Mouse (Mus musculus) MEL (cell line): ENCODE results near the gene Opcml. TPM values are rescaled to one million over a fixed set of nuclear protein-coding genes. Genes with fewer than 3 reads are reported as not detected.

Experiments used
- DNase-seq: peaks from one replicate; pipeline ENCODE4 v3.0.0; 2011; ENCODE audit warnings: low read depth, low spot score
- H3K27ac ChIP-seq: 2 replicates; pipeline ENCODE4 v1.5.1; 2012; ENCODE audit warnings: low read depth, mild to moderate bottlenecking, control low read depth, low read length, moderate library complexity; ENCODE audit not compliant: control insufficient read depth
- H3K27me3 ChIP-seq, 2 experiments: fragments of 150-350 bp in 1 of 2; sonication (generic) in 1 of 2; 2 replicates each; pipeline ENCODE4 v1.6.1; 2012; ENCODE audit warnings: low read length in 2 of 2, mild to moderate bottlenecking in 2 of 2, improper control_type of control experiment in 1 of 2, moderate library complexity in 1 of 2; ENCODE audit not compliant: insufficient read depth in 2 of 2, control insufficient read depth in 1 of 2
- H3K36me3 ChIP-seq, 2 experiments: 2 replicates each; pipeline ENCODE4 v1.6.1; 2012 to 2014; ENCODE audit warnings: low read length in 2 of 2, improper control_type of control experiment in 1 of 2, inconsistent platforms in 1 of 2, mild to moderate bottlenecking in 1 of 2; ENCODE audit not compliant: insufficient read depth in 2 of 2, control insufficient read depth in 1 of 2
- H3K4me1 ChIP-seq, 2 experiments: fragments of 150-350 bp in 1 of 2; sonication (generic) in 1 of 2; 2 replicates each; pipeline ENCODE4 v1.6.1; 2012; ENCODE audit warnings: low read length in 2 of 2, improper control_type of control experiment in 1 of 2, mild to moderate bottlenecking in 1 of 2; ENCODE audit not compliant: insufficient read depth in 2 of 2, control insufficient read depth in 1 of 2
- H3K4me3 ChIP-seq, 2 experiments: fragments of 150-350 bp in 1 of 2; sonication (generic) in 1 of 2; 2 replicates each; pipeline ENCODE4 v1.5.1; 2012; ENCODE audit warnings: low read depth in 2 of 2, low read length in 2 of 2, mild to moderate bottlenecking in 2 of 2, moderate library complexity in 2 of 2, control low read depth in 1 of 2, improper control_type of control experiment in 1 of 2; ENCODE audit not compliant: control insufficient read depth in 1 of 2, insufficient read depth in 1 of 2
- H3K79me2 ChIP-seq: 2 replicates; pipeline ENCODE4 v1.6.1; 2012; ENCODE audit warnings: mild to moderate bottlenecking, low read length, moderate library complexity; ENCODE audit not compliant: control insufficient read depth, poor library complexity, insufficient read depth
- H3K9ac ChIP-seq: 2 replicates; pipeline ENCODE4 v1.6.1; 2012; ENCODE audit warnings: low read depth, mild to moderate bottlenecking, control low read depth, low read length, moderate library complexity; ENCODE audit not compliant: control insufficient read depth, poor library complexity, severe bottlenecking
- H3K9me3 ChIP-seq: fragments of 150-350 bp; sonication (generic); replicated peaks from 2 replicates; pipeline ENCODE4 v1.6.1; 2012; ENCODE audit warnings: mild to moderate bottlenecking, low read length, improper control_type of control experiment, moderate library complexity; ENCODE audit not compliant: insufficient read depth
- CHD1 ChIP-seq: IDR thresholded peaks from 2 replicates; pipeline ENCODE4 v1.6.1; 2012; ENCODE audit warnings: low read depth, mild to moderate bottlenecking, inconsistent platforms, low read length, improper control_type of control experiment
- E2F4 ChIP-seq: IDR thresholded peaks from 2 replicates; pipeline ENCODE4 v1.6.1; 2011; ENCODE audit warnings: low read depth, low read length, improper control_type of control experiment, borderline replicate concordance
- EP300 ChIP-seq, 2 experiments: IDR thresholded peaks; 2 replicates each; pipeline ENCODE4 v1.6.1; 2011; ENCODE audit warnings: improper control_type of control experiment in 2 of 2, low read length in 2 of 2, low read depth in 1 of 2, mild to moderate bottlenecking in 1 of 2
- GABPA ChIP-seq: IDR thresholded peaks from 2 replicates; pipeline ENCODE4 v1.6.1; 2012; ENCODE audit warnings: low read depth, mild to moderate bottlenecking, inconsistent platforms, low read length, improper control_type of control experiment, moderate library complexity
- MAZ ChIP-seq: IDR thresholded peaks from 2 replicates; pipeline ENCODE4 v1.6.1; 2012; ENCODE audit warnings: low read depth, mild to moderate bottlenecking, inconsistent platforms, low read length, improper control_type of control experiment
- POLR2A ChIP-seq, 2 experiments: IDR thresholded peaks; 2 replicates each; pipeline ENCODE4 v1.6.1; 2011 to 2012; ENCODE audit warnings: low read length in 2 of 2, mild to moderate bottlenecking in 2 of 2, control low read depth in 1 of 2, improper control_type of control experiment in 1 of 2, low read depth in 1 of 2, moderate library complexity in 1 of 2; ENCODE audit not compliant: control insufficient read depth in 1 of 2, insufficient read depth in 1 of 2, poor library complexity in 1 of 2
- SMC3 ChIP-seq: IDR thresholded peaks from 2 replicates; pipeline ENCODE4 v1.6.1; 2011; ENCODE audit warnings: low read depth, low read length, improper control_type of control experiment
- TBP ChIP-seq: IDR thresholded peaks from 2 replicates; pipeline ENCODE4 v1.8.0; 2011; ENCODE audit warnings: low read depth, low read length, improper control_type of control experiment
- polyA plus RNA-seq, 2 experiments: library from polyadenylated mRNA; stranded (reverse) in 1 of 2; unstranded in 1 of 2; fragments of >175 nt in 1 of 2; fragments of >200 nt in 1 of 2; gene quantifications; 2 replicates each; pipeline versions ENCODE4 v1.2.1 to v1.2.4; 2012; ENCODE audit warnings: low replicate concordance in 2 of 2, low read depth in 1 of 2; ENCODE audit not compliant: insufficient read length in 2 of 2, insufficient read depth in 1 of 2, missing spikeins in 1 of 2
- total RNA-seq: library from RNA; depleted of rRNA; stranded (reverse); fragments of 300-350 nt; gene quantifications from 2 replicates; pipeline ENCODE4 v1.2.3, GENCODE M21; 2012

Gene Opcml
- total and polyA plus RNA-seq, 3 experiments = not detected

DNA sequence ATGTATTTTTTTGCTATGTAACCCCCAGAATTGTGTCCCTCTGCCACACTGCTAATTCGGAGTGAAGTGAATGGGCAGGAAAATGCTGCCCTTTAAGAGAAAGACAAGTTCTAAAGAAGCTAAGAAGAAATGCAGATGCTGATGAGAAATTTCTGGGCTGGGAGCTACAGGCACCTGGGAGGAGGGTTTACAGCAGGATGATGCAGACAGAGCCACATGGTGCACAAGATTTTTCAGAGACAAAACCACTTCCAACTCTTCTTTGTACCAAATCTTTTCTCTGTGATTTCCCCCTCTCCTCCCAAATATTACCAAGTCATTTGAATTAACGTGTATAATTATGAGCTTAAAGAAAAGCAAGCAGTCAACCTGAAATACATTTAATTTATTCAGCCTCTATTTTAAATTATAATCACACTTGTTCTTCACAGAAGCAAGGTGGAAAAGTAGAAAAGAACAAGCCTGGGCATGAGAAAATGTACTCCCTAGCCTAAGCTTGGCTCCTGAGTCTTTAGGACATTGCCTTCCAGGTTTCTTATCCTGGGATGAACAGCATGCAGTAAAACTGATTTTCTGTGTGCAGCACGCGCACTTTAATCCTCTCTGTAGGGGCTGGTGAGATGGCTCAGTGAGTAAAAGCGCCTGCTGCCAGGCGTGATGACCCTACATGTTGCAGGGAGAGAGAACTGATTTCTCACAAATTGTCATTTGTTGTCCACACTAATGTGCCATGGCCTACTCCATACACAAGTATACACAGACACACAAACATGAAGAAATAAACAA is 890.9 kb downstream of the Opcml start:
- Histone ChIP-seq H3K36me3 (no peaks in the 10 kb centered on the region), H3K27ac (no peak overlapping the region), H3K9me3 (no peaks in the 10 kb centered on the region), H3K4me1 (no peaks in the 10 kb centered on the region), H3K27me3 (no peaks in the 10 kb centered on the region), H3K9ac (no peak overlapping the region), H3K79me2 (no peaks in the 10 kb centered on the region), H3K4me3 (no peak overlapping the region)
- TF ChIP-seq TBP (no peak), EP300 (IDR thresholded peaks at IDR 0.05; ENCODE audit: low read depth in 1 of 2, low read length in 2 of 2) (no peak), CHD1 (no peak), E2F4 (no peak)
- no peak for DNase-seq

- Histone ChIP-seq H3K4me3 (no peak overlapping the region), H3K27ac (no peak overlapping the region), H3K9ac (no peak overlapping the region), H3K79me2 (no peaks in the 10 kb centered on the region), H3K4me1 (no peaks in the 10 kb centered on the region), H3K27me3 (no peaks in the 10 kb centered on the region), H3K9me3 (no peaks in the 10 kb centered on the region), H3K36me3 (no peaks in the 10 kb centered on the region)
- DNase-seq = no peak
- no peak for TF ChIP-seq SMC3
Observed at GRCm38 (mm10) chr9:28683951-28684470, 893.4 kb downstream of the Opcml start.

- H3K27ac ChIP-seq = no peak overlapping the region
- no peak for DNase-seq
- TF ChIP-seq GABPA = no peak
- no peak for TF ChIP-seq POLR2A (IDR thresholded peaks at IDR 0.05; ENCODE audit: control insufficient read depth in 1 of 2, insufficient read depth in 1 of 2, low read depth in 1 of 2, low read length in 2 of 2, poor library complexity in 1 of 2)
- TF ChIP-seq MAZ = no peak
- no peaks in the 10 kb centered on the region for H3K36me3 ChIP-seq
- H3K4me1 ChIP-seq = no peaks in the 10 kb centered on the region
- no peaks in the 10 kb centered on the region for H3K79me2 ChIP-seq
- no peaks in the 10 kb centered on the region for H3K9me3 ChIP-seq
- H3K4me3 ChIP-seq = no peak overlapping the region
- no peak overlapping the region for H3K9ac ChIP-seq
- no peaks in the 10 kb centered on the region for H3K27me3 ChIP-seq
Observed at GRCm38 (mm10) chr9:28686942-28687611, 896.5 kb downstream of the Opcml start.
